Mouse (Mus musculus): ENCODE measurements around the gene Creg2. TPM values are rescaled to one million over a fixed set of nuclear protein-coding genes. Genes with fewer than 3 reads are reported as not detected.
A peak's percentile ranks its signal among the peaks of the same experiment; 100 is the strongest.

The Creg2 gene
- total RNA-seq, 4 experiments from 2014 or later = 71.1 to 105 (median 89.3) TPM

DNA sequence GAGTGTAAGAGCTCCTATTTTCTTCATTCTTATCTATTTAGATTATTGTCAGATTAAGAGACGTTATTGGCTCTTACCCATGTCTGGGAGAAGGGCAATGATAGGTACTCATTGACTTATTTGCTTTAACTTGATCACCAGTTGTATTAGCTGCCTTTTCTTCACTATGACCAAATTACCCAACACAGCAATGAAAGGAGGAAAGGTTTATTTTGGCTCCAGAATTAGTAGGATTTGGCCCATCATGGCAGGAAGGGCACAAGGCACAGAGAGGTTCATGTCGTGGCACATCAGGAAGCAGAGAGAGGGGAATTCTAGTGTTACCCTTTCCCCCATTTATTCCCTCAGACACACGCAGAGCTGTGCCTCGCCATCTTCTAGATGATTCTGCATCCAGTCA is 1.8 kb upstream of the Creg2 start:
- no peak for DNase-seq (ENCODE audit: low spot score in 2 of 2)

- peak; percentile 68 to 77 for DNase-seq (ENCODE audit: low spot score in 2 of 2)
These were observed 636 bp downstream of the Creg2 start for GRCm38 (mm10) chr1:39650435-39651240.

DNA sequence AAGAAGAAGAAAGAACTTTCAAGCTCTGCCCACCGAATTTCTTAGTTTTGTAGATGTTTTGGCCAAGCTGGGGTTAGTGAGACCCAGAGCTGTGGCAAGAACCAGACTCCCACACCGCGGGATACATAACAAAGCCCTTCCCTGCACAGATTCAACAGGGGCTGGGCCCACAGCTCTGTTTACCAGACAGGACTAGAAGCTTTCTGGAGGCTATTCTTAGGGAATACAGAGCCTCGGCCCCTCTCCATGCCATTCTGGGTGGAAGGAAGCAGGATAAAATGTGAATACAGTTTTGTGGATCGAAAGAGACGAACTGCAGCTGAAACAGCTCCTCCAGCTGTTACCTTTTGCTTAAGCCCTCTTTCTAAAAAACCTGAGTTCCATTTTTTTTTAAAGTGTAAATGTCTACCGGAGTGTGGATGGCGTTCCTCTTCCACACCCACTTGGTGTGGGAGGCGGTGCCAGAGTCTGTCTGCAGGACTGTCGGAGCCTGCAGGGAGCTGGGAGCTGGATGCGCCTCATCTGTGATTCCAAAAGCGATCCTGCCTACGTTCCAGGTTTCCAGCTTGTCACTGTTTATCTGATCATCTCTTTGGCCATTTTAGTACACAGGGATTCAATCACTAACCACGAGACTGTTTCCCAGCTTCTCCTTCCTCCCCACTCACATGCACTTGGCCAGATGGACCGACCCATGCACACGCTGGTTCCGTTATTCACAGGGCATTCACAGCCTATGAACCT is 1.4 kb downstream of the Creg2 start:
- peak; percentile 63 to 74 for DNase-seq (ENCODE audit: low spot score in 2 of 2)

- no peak for DNase-seq (ENCODE audit: low spot score in 2 of 2)
These were observed 2.7 kb downstream of the Creg2 start for GRCm38 (mm10) chr1:39648584-39648983.

DNA sequence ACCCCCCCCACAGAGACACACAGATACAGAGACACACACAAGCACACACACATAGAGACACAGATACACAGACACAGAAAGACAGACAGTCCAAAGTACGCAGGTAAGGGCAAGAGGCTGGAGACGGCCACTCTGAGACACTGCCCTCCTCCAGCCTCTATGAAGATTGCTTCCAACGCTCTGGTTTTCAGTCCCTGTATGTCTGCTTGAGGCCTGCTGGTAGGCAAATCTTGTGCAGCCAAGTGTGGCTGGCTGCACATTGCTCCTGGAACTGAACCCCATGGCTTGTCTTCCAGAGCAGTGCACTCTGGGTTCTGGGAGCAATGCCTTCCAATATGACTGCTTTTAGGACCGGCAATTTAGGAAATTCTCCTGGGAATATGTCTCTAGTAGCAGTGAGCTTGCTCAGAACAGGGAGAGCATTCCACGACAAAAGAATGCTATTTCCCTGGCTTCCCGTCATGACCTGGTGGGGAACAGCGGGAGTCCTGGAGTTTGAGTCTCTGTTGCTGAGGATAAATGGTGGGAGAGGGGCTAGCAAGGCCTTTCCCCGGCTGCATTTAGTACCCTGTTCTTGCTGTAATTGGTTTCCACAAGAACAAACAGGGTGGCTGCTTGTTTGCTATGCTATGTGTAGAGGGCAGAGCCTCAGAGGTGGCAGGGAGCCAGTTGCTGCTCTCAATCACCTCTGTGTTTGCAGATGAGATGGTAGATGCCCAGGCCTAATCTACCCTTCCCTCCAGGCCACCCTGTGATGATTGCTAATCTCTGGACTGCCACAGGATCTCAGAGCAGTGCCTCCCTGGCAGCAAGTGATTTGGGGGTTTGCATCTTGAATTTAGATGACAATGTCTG is 5.1 kb downstream of the Creg2 start:
- peak; percentile 44 to 53 for DNase-seq (ENCODE audit: low spot score in 2 of 2)

- DNase-seq (ENCODE audit: low spot score in 2 of 2) = no peak
These were observed 6.9 kb downstream of the Creg2 start for GRCm38 (mm10) chr1:39644333-39644732.

DNA sequence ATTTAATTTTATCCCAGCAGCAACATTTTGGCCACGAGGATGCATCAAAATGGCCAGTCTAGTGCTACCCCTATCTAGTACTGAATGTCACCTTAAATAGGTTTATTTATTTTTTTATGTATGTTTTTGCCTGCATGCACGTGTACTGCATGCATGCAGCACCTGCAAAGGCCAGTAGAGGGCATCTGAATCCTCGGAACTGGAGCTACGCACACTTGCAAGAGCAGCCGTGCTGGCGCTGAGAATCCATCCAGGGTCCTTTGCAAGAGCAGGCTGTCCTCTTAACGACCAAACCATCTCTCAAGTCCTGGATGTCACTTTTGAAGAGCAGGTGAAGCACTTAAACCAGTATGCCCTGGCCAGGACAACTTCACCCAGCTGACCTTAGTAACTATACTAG is 9.6 kb downstream of the Creg2 start:
- DNase-seq (ENCODE audit: low spot score in 2 of 2) = no peak

GRCm38 (mm10) chr1:39637139-39637538 is 14.1 kb downstream of the Creg2 start:
- DNase-seq (ENCODE audit: low spot score in 2 of 2) = no peak

DNA sequence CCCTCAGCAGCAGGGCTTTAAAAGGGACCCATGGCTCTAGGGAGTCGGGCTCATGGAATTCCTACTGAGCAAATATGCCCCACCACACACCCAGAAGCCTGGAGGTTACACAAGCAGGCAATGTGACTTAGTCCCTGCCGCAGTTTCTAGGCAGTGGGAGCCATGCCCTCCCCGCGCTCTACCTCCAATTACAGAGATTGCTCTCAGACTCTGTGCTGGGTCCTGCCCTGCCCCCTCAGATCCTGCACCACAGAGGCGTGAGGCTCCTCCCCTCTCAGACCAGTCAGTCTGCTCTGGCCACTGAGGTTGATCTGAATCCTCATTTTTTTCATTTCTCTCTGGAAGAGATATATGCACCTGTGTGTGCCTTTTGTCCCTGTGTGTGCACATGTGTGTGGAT is 14.6 kb downstream of the Creg2 start:
- DNase-seq (ENCODE audit: low spot score in 2 of 2) = no peak

DNA sequence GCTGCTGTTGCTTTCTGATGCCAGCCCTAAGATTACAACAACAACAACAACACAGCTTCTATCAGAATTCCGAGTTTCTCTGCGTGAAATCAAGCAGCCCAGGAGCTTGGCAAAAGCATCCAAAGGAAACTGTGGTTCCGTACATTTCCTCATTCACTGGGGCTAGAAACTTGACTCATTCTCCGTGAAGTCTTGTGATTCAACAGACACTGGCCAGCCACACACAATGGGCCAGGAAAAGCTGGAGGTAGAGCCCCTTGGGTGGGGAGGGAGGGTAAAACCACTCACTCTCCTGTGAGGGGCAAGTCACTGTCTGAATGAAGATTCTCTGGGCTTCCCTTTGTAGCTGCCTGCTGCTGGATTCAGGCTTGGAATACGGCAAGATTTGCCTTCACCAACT is 15.1 kb downstream of the Creg2 start:
- DNase-seq (ENCODE audit: low spot score in 2 of 2) = no peak

GRCm38 (mm10) chr1:39628606-39629005 is 22.7 kb downstream of the Creg2 start:
- no peak for DNase-seq (ENCODE audit: low spot score in 2 of 2)

DNA sequence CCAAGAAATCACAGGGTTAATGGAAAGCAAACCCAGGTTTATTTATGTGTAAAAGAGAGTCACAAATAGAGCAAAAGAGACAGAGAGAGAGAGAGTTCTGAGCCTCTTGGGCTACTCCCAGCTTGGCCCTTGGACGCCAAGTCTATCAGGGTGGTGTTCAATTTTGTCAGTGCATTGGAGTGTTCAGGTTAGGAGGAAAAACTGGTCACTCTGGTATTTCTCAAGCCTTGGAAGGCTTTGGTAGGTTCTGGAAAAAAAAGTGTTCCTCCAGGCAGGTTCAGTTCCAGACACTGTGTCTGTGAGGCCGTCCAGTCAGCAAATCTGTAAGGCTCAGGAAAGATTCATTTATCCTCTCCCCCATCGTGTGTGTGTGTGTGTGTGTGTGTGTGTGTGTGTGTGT is 25.8 kb downstream of the Creg2 start:
- DNase-seq (ENCODE audit: low spot score in 2 of 2) = no peak

DNA sequence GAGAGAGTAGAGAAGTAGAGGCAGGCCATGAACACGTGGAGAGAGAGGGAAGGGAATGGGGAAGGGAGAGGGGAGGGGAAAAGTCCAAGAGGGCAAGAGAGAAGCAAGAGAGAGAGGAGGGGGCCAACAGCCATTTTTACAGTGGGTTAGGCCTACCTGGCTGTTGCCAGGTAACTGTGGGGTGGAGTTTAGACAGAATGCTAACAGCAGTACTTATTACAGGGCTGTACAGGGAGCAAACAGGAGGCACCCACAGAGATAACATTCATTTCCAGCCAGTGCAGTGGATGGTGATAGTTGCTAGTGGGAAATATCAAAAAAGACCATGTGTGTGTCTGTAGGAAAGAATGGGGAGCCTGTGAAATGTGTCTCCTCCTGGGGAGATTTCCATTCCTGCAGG is 27.5 kb downstream of the Creg2 start:
- no peak for DNase-seq (ENCODE audit: low spot score in 2 of 2)

DNA sequence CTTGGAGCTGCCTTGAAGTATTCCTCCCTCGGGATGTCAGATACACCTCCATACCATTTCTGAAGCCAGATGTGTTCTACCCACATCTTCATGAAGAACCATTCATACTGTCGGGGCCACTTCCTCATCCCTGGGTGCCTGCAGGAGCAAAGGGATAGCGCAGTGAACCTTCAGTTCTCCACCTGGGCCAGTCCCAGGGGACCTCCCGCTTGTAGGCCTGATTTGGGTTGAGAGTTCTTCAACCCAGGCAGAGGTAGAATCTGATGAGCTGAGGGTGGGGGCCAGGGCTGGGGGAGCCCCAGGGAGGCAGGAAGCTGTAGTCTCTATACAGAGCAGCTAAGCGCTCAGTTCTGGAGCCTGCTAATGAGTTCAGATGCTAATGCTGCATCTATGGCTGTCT is 28.2 kb downstream of the Creg2 start:
- no peak for DNase-seq (ENCODE audit: low spot score in 2 of 2)

GRCm38 (mm10) chr1:39618524-39618923 is 32.8 kb downstream of the Creg2 start:
- DNase-seq (ENCODE audit: low spot score in 2 of 2) = no peak

GRCm38 (mm10) chr1:39615526-39615925 is 35.7 kb downstream of the Creg2 start:
- no peak for DNase-seq (ENCODE audit: low spot score in 2 of 2)

- peak in 1 of 2 experiments; percentile 20 for DNase-seq (ENCODE audit: low spot score in 2 of 2)
These were observed 36.6 kb downstream of the Creg2 start for GRCm38 (mm10) chr1:39614462-39615279.

GRCm38 (mm10) chr1:39613061-39613460 is 38.2 kb downstream of the Creg2 start:
- no peak for DNase-seq (ENCODE audit: low spot score in 2 of 2)

DNA sequence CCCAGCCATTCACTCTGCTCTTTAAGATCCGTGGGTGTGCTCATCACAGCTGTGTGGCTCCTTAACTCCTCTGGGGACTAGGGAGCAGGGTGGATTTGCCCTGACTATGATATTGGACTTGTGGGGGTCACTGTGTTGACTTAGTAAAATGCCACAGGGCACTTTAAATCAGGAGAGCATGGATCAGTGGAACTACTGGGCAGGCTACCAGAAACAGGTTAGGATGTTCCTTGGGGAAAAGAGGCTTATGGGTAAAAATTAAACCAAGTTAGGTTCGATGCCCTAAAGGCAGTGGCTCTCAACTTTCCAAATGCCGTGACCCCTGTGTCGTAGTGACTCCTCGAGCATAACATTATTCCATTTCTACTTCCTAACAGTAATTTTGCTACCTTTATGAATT is 38.8 kb downstream of the Creg2 start:
- no peak for DNase-seq (ENCODE audit: low spot score in 2 of 2)

DNA sequence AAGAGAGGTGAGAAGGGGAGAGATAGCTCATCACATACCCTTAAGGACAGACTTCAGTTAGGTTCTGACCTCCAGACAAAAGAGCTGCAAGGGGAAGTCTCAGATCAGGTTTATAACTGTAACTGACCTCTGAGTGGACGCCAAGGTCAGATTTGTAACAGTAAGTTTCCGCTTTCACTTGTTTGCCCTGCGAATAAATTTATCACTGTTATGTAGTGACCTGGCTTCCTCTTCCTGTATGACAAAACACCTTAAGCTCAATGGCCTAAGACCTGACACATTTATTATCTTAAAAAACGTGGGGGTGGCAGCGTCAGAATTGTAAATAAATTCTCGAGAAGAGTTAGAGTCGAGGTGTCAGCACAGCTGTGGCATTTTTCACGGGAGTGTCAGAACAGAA is 42.7 kb downstream of the Creg2 start:
- no peak for DNase-seq (ENCODE audit: low spot score in 2 of 2)

DNA sequence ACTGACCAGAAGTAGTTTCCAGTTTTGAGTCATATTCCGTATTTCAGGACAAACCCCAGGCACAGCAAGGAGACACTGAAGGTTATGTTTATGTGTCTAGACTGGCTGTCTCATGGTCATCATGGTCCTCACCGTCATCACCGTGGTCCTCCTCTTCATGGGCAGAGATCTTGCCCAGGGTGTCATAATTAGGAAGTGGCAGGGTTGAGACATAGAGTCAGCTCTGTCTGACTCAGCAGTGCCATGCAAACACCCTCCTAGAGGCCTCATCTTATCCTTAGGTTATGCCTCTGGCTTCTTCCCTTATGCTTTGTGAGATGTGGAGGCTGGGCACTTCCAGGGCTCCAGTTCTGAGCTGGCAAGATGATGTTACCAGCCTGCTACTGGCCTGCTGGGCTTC is 48.8 kb downstream of the Creg2 start:
- DNase-seq (ENCODE audit: low spot score in 2 of 2) = no peak
